Mouse (Mus musculus): ENCODE data around the gene Plac1. TPM values are rescaled to one million over a fixed set of nuclear protein-coding genes. Genes with fewer than 3 reads are reported as not detected.

Gene Plac1
- polyA plus RNA-seq, 1 experiment from 2014 or later: 5.8 TPM

DNA sequence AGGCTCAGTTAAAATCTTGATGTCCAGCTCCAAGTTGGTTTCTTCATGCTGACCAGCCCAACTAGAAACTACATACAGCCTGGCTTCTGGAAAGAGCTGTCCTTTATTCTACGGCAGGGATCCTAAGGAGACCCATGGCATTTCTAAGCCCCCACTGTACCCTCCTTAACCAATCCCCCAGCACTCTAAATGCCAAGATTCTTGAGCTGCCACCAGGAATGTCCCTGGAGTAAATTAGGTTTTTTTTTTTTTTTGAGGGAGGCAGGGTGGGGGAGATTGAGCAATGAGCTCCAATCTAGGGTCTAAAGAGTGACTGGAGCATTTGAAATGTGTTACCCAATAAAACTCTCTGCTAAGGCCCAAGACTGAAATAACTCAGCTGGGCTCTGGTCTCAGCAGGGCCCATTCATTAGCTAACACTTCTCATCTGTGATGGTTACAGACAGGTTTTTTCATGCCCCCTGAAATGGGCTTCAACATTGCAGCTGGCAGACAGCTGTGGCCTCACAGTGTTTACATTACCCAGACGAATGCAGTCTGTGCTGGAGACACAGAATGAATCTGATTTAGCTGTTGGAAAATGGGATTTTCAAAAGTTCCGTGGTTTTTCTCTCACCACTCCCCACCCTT is 114.0 kb downstream of the Plac1 start:
- H3K36me3 ChIP-seq (ENCODE audit: insufficient read depth, low read length): no peaks in the 10 kb centered on the region
- H3K9me3 ChIP-seq (ENCODE audit: low read length): no peaks in the 10 kb centered on the region
- peak; percentile 69 for ATAC-seq (ENCODE audit: low FRiP score, low TSS enrichment)
- no peak overlapping the region for H3K4me2 ChIP-seq (replicated peaks; ENCODE audit: low read depth, low read length)
- 0 out of 2 replicates have a peak, but pooled peaks cover 2% of the 10 kb centered on the region for H3K27me3 ChIP-seq (ENCODE audit: insufficient read depth, low read length)
- H3K4me1 ChIP-seq (ENCODE audit: insufficient read depth, low read length): no peaks in the 10 kb centered on the region
- H3K4me3 ChIP-seq (ENCODE audit: low read length): no peak overlapping the region
- H3K9ac ChIP-seq (replicated peaks; ENCODE audit: low read length): no peak overlapping the region
- peak overlapping the region; percentile 14; the same call in 1 of the 2 replicates for H3K27ac ChIP-seq (ENCODE audit: low read length)
- WGBS: 31% methylated on average over 3 of the region's 3 CpGs

- 64% methylated on average over 1 of the region's 1 CpGs for WGBS
- Histone ChIP-seq H3K27ac (ENCODE audit: low read length) (no peak overlapping the region), H3K36me3 (ENCODE audit: insufficient read depth, low read length) (no peaks in the 10 kb centered on the region), H3K9ac (replicated peaks; ENCODE audit: low read length) (no peak overlapping the region), H3K4me3 (ENCODE audit: low read length) (no peak overlapping the region), H3K27me3 (ENCODE audit: insufficient read depth, low read length) (peaks cover 3% of the 10 kb centered on the region; the same call in 1 of the 2 replicates), H3K4me1 (ENCODE audit: insufficient read depth, low read length) (0 out of 2 replicates have a peak, but pooled peaks cover 2% of the 10 kb centered on the region), H3K9me3 (ENCODE audit: low read length) (no peaks in the 10 kb centered on the region), H3K4me2 (replicated peaks; ENCODE audit: low read depth, low read length) (no peak overlapping the region)
- ATAC-seq (ENCODE audit: low FRiP score, low TSS enrichment): no peak
Measured at GRCm38 (mm10) chrX:53123562-53123961, 116.3 kb downstream of the Plac1 start.

DNA sequence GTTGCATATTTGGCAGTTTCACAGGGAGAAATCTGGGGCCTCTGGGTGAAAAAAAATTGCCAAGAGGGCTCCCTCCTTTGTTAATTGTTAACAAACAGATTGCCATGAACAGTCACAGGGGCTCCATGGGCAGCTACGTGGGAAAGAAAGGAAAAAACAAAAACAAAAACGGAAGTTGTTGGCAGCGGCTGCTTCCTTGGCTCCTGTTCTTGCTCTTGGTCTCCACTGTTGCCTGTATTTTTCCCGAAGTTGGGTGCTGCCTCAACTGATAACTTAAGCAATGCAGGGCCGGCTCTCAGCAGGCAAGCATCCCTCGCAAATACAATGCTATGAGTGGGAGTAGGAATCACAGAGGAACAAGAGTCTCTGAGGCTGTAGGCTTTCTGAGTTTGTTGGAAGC is 121.3 kb downstream of the Plac1 start:
- no peak overlapping the region for H3K4me3 ChIP-seq (ENCODE audit: low read length)
- H3K36me3 ChIP-seq (ENCODE audit: insufficient read depth, low read length): no peaks in the 10 kb centered on the region
- peaks cover 2% of the 10 kb centered on the region; the same call in 1 of the 2 replicates for H3K27me3 ChIP-seq (ENCODE audit: insufficient read depth, low read length)
- ATAC-seq (ENCODE audit: low FRiP score, low TSS enrichment): no peak
- no peaks in the 10 kb centered on the region for H3K9me3 ChIP-seq (ENCODE audit: low read length)
- peaks cover 13% of the 10 kb centered on the region; the same call in 1 of the 2 replicates for H3K4me1 ChIP-seq (ENCODE audit: insufficient read depth, low read length)
- peak overlapping the region; percentile 38; the same call in 1 of the 2 replicates for H3K27ac ChIP-seq (ENCODE audit: low read length)
- no peak overlapping the region for H3K4me2 ChIP-seq (replicated peaks; ENCODE audit: low read depth, low read length)
- H3K9ac ChIP-seq (replicated peaks; ENCODE audit: low read length): no peak overlapping the region
- WGBS: 59% methylated on average over 6 of the region's 6 CpGs

GRCm38 (mm10) chrX:53118019-53118418 is 121.9 kb downstream of the Plac1 start:
- ATAC-seq (ENCODE audit: low FRiP score, low TSS enrichment): no peak
- Histone ChIP-seq H3K9me3 (ENCODE audit: low read length) (no peaks in the 10 kb centered on the region), H3K27me3 (ENCODE audit: insufficient read depth, low read length) (peaks cover 5% of the 10 kb centered on the region; the same call in 1 of the 2 replicates), H3K9ac (replicated peaks; ENCODE audit: low read length) (no peak overlapping the region), H3K4me3 (ENCODE audit: low read length) (no peak overlapping the region), H3K4me2 (replicated peaks; ENCODE audit: low read depth, low read length) (no peak overlapping the region), H3K27ac (ENCODE audit: low read length) (no peak overlapping the region), H3K36me3 (ENCODE audit: insufficient read depth, low read length) (no peaks in the 10 kb centered on the region), H3K4me1 (ENCODE audit: insufficient read depth, low read length) (peaks cover 13% of the 10 kb centered on the region; the same call in 1 of the 2 replicates)

DNA sequence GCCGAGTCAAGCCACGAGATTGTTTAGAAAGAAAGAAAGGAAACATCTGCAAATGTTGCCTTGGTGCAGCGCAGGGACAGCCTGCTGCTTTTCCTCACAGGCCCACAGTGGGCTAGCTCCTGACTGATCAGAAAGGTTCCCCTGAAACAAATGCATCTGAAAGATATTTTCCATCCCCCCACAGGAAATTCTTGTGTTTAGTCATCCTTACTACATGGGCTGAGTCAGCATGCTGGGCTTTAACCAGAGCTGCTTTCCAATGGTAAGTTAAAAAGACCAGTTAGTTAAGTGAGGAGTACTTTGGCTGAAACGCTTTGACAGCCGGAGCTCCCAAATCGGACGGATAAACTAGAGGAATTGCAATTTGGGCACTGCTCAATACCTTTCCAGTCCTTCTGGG is 124.9 kb downstream of the Plac1 start:
- peak; percentile 19 for ATAC-seq (ENCODE audit: low FRiP score, low TSS enrichment)
- Histone ChIP-seq H3K36me3 (ENCODE audit: insufficient read depth, low read length) (no peaks in the 10 kb centered on the region), H3K4me2 (replicated peaks; ENCODE audit: low read depth, low read length) (no peak overlapping the region), H3K27me3 (ENCODE audit: insufficient read depth, low read length) (peaks cover 5% of the 10 kb centered on the region; the same call in 1 of the 2 replicates), H3K4me3 (ENCODE audit: low read length) (no peak overlapping the region), H3K9me3 (ENCODE audit: low read length) (no peaks in the 10 kb centered on the region), H3K4me1 (ENCODE audit: insufficient read depth, low read length) (peaks cover 13% of the 10 kb centered on the region; the same call in 1 of the 2 replicates), H3K27ac (ENCODE audit: low read length) (peak overlapping the region; percentile 71; the same call in 1 of the 2 replicates), H3K9ac (replicated peaks; ENCODE audit: low read length) (no peak overlapping the region)
- 72% methylated on average over 7 of the region's 7 CpGs for WGBS

- no peaks in the 10 kb centered on the region for H3K4me1 ChIP-seq (ENCODE audit: insufficient read depth, low read length)
- H3K27ac ChIP-seq (ENCODE audit: low read length): no peak overlapping the region
- H3K4me3 ChIP-seq (ENCODE audit: low read length): no peak overlapping the region
- ATAC-seq (ENCODE audit: low FRiP score, low TSS enrichment): no peak
- no peak overlapping the region for H3K9ac ChIP-seq (replicated peaks; ENCODE audit: low read length)
- no peak overlapping the region for H3K4me2 ChIP-seq (replicated peaks; ENCODE audit: low read depth, low read length)
- no peaks in the 10 kb centered on the region for H3K36me3 ChIP-seq (ENCODE audit: insufficient read depth, low read length)
- WGBS: 91% methylated on average over 4 of the region's 4 CpGs
- H3K27me3 ChIP-seq (ENCODE audit: insufficient read depth, low read length): 0 out of 2 replicates have a peak, but pooled peaks cover 3% of the 10 kb centered on the region
- H3K9me3 ChIP-seq (ENCODE audit: low read length): no peaks in the 10 kb centered on the region
Measured at GRCm38 (mm10) chrX:53110142-53110541, 129.8 kb downstream of the Plac1 start.

DNA sequence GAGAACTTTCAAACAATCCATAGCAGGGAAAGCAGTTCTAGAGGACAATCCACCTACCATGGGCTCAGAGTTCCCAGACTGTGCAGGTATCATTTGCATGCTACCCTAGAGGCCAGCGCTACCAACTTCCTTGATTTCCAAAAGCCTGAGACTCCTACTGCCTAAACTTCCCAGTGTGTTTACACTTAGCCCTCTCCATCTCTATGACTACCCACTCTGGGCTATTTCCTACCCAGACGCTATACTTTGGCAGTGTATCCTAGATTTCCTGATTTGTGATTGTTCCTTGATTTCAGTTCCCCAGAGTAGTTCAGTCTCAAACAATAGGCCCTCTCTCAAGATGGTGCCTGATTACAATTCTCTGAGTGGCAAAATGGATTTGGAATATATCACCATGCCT is 132.8 kb downstream of the Plac1 start:
- Histone ChIP-seq H3K4me1 (ENCODE audit: insufficient read depth, low read length) (no peaks in the 10 kb centered on the region), H3K36me3 (ENCODE audit: insufficient read depth, low read length) (no peaks in the 10 kb centered on the region), H3K27me3 (ENCODE audit: insufficient read depth, low read length) (no peaks in the 10 kb centered on the region; the same call in 1 of the 2 replicates), H3K4me3 (ENCODE audit: low read length) (no peak overlapping the region), H3K27ac (ENCODE audit: low read length) (no peak overlapping the region), H3K4me2 (replicated peaks; ENCODE audit: low read depth, low read length) (no peak overlapping the region), H3K9ac (replicated peaks; ENCODE audit: low read length) (no peak overlapping the region), H3K9me3 (ENCODE audit: low read length) (no peaks in the 10 kb centered on the region)
- no peak for ATAC-seq (ENCODE audit: low FRiP score, low TSS enrichment)
- WGBS: 66% methylated on average over 2 of the region's 2 CpGs

DNA sequence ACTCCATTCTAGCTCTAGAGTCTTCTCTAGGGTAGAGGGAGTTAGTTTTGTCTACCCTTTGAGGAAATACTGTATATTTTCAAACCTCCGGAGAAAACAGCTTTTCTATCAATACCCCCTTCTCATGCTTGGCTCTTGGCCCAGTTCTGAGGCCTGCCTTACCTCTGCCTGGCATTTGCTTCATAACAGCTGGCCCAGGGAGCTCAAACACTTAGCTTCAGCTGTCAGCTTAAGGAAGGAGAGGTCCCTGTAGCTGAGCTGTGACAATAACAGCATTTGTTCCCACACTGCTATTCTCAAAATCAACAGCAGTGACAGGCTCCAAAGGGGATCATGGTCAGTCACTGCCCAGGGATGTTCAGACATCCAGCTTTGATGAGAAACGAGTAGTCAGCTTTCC is 138.7 kb downstream of the Plac1 start:
- no peak overlapping the region for H3K4me3 ChIP-seq (ENCODE audit: low read length)
- H3K27ac ChIP-seq (ENCODE audit: low read length): no peak overlapping the region
- H3K36me3 ChIP-seq (ENCODE audit: insufficient read depth, low read length): no peaks in the 10 kb centered on the region
- no peaks in the 10 kb centered on the region for H3K4me1 ChIP-seq (ENCODE audit: insufficient read depth, low read length)
- H3K9ac ChIP-seq (replicated peaks; ENCODE audit: low read length): no peak overlapping the region
- 74% methylated on average over 2 of the region's 2 CpGs for WGBS
- no peak for ATAC-seq (ENCODE audit: low FRiP score, low TSS enrichment)
- no peaks in the 10 kb centered on the region for H3K9me3 ChIP-seq (ENCODE audit: low read length)
- no peak overlapping the region for H3K4me2 ChIP-seq (replicated peaks; ENCODE audit: low read depth, low read length)
- peaks cover 3% of the 10 kb centered on the region; the same call in 1 of the 2 replicates for H3K27me3 ChIP-seq (ENCODE audit: insufficient read depth, low read length)

GRCm38 (mm10) chrX:53099951-53100350 is 140.0 kb downstream of the Plac1 start:
- H3K27ac ChIP-seq (ENCODE audit: low read length): no peak overlapping the region
- H3K36me3 ChIP-seq (ENCODE audit: insufficient read depth, low read length): no peaks in the 10 kb centered on the region
- H3K27me3 ChIP-seq (ENCODE audit: insufficient read depth, low read length): peaks cover 5% of the 10 kb centered on the region; the same call in 1 of the 2 replicates
- no peak overlapping the region for H3K9ac ChIP-seq (replicated peaks; ENCODE audit: low read length)
- no peak for ATAC-seq (ENCODE audit: low FRiP score, low TSS enrichment)
- H3K4me3 ChIP-seq (ENCODE audit: low read length): no peak overlapping the region
- H3K9me3 ChIP-seq (ENCODE audit: low read length): no peaks in the 10 kb centered on the region
- H3K4me1 ChIP-seq (ENCODE audit: insufficient read depth, low read length): no peaks in the 10 kb centered on the region
- H3K4me2 ChIP-seq (replicated peaks; ENCODE audit: low read depth, low read length): no peak overlapping the region
- 63% methylated on average over 7 of the region's 7 CpGs for WGBS

GRCm38 (mm10) chrX:53099266-53099665 is 140.6 kb downstream of the Plac1 start:
- Histone ChIP-seq H3K4me1 (ENCODE audit: insufficient read depth, low read length) (no peaks in the 10 kb centered on the region), H3K27ac (ENCODE audit: low read length) (no peak overlapping the region), H3K36me3 (ENCODE audit: insufficient read depth, low read length) (no peaks in the 10 kb centered on the region), H3K4me3 (ENCODE audit: low read length) (no peak overlapping the region), H3K27me3 (ENCODE audit: insufficient read depth, low read length) (peaks cover 5% of the 10 kb centered on the region; the same call in 1 of the 2 replicates), H3K9me3 (ENCODE audit: low read length) (no peaks in the 10 kb centered on the region), H3K4me2 (replicated peaks; ENCODE audit: low read depth, low read length) (no peak overlapping the region), H3K9ac (replicated peaks; ENCODE audit: low read length) (no peak overlapping the region)
- no peak for ATAC-seq (ENCODE audit: low FRiP score, low TSS enrichment)
- 84% methylated on average over 3 of the region's 3 CpGs for WGBS
